Mouse (Mus musculus) gonadal fat pad, adult 2 months (tissue): ENCODE data around the gene Nmnat3. TPM values are rescaled to one million over a fixed set of nuclear protein-coding genes. Genes with fewer than 3 reads are reported as not detected.

Source experiments
- DNase-seq: peaks from one replicate; pipeline ENCODE4 v3.0.0-alpha.2; 2012; ENCODE audit warnings: low read depth
- polyA plus RNA-seq: library from polyadenylated mRNA; depleted of rRNA; stranded (reverse); fragments of >200 nt; gene quantifications from 2 replicates; pipeline ENCODE4 v1.2.3, GENCODE M21; 2012

The Nmnat3 gene
- polyA plus RNA-seq, 1 experiment = 18.8 TPM

- no peak for DNase-seq
Measured at GRCm38 (mm10) chr9:98421903-98422302, 134.7 kb downstream of the Nmnat3 start.

GRCm38 (mm10) chr9:98422656-98423055 lies 135.4 kb downstream of the Nmnat3 start, which contains the start of gene Rbp1:
TSS of gene Rbp1 (plus strand) at chr9:98422961.
- no peak for DNase-seq

- DNase-seq = no peak
Measured at GRCm38 (mm10) chr9:98423691-98424090, 136.5 kb downstream of the Nmnat3 start.

- no peak for DNase-seq
Measured at GRCm38 (mm10) chr9:98424291-98424690, 137.1 kb downstream of the Nmnat3 start.

GRCm38 (mm10) chr9:98424725-98425210 lies 137.5 kb downstream of the Nmnat3 start:
- no peak for DNase-seq

GRCm38 (mm10) chr9:98425351-98425880 lies 138.2 kb downstream of the Nmnat3 start:
- DNase-seq = no peak

- no peak for DNase-seq
Measured at GRCm38 (mm10) chr9:98427906-98428517, 140.8 kb downstream of the Nmnat3 start.

- peak; percentile 80 for DNase-seq
Measured at GRCm38 (mm10) chr9:98428783-98429182, 141.5 kb downstream of the Nmnat3 start.

- DNase-seq = no peak
Measured at GRCm38 (mm10) chr9:98429806-98430205, 142.6 kb downstream of the Nmnat3 start.

GRCm38 (mm10) chr9:98430528-98430927 lies 143.3 kb downstream of the Nmnat3 start:
- DNase-seq = peak; percentile 85

GRCm38 (mm10) chr9:98433021-98433420 lies 145.8 kb downstream of the Nmnat3 start:
- no peak for DNase-seq

- DNase-seq = no peak
Measured at GRCm38 (mm10) chr9:98433956-98434588, 146.8 kb downstream of the Nmnat3 start.

- DNase-seq = no peak
Measured at GRCm38 (mm10) chr9:98437819-98438218, 150.6 kb downstream of the Nmnat3 start.

- DNase-seq = no peak
Measured at GRCm38 (mm10) chr9:98439091-98439490, 151.9 kb downstream of the Nmnat3 start.

- DNase-seq = no peak
Measured at GRCm38 (mm10) chr9:98442638-98443037, 155.4 kb downstream of the Nmnat3 start.

- DNase-seq = no peak
Measured at GRCm38 (mm10) chr9:98445359-98446149, 158.3 kb downstream of the Nmnat3 start.

GRCm38 (mm10) chr9:98450976-98451375 lies 163.7 kb downstream of the Nmnat3 start:
- DNase-seq = no peak

GRCm38 (mm10) chr9:98466709-98467108 lies 179.5 kb downstream of the Nmnat3 start:
- no peak for DNase-seq
